ENCODE assay signal across 9 mouse cellular contexts in the genomic region with DNA sequence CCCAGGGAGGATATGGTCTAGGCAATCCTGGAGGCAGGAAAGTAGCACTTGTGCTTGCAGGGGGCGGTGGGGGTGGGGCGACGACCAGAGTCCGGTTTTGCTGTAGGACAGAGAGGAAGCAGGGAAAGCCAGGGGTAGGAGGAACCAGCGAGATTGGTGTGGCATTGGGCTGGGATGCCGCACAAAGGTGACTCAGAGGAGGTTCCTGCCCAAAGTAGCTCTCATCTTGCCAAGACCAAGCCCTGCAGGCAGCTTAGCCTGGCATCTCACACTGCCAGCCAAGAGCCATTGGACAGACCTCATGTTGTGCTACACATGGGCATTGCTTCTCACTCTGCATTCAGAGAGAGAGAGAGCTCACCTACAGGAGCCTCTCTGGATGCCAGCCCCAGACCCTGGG. TPM values are rescaled to one million over a fixed set of nuclear protein-coding genes. Genes with fewer than 3 reads are reported as not detected.
DNase-seq lines count a peak whose midpoint lies in the region; ATAC-seq lines count a peak whose summit lies in the region.
"Had no signal": no experiment of that assay in that cellular context is flagged by ENCODE, and none has a peak within 500 bp of the region (broad histone marks: within the 10 kb centered on the region; RNA-seq: fewer than 3 reads in every experiment).

A gene (plus strand): TSS at position 283 of the 400 bp plus-strand sequence.

- no peaks in the 10 kb centered on the region for H3K9me3 ChIP-seq in embryonic facial prominence, embryonic 10.5 days
- no peaks in the 10 kb centered on the region for H3K9me3 ChIP-seq in heart, embryonic 16.5 days (replicated peaks; ENCODE audit: control insufficient read depth, low read length)
- no peaks in the 10 kb centered on the region for H3K9me3 ChIP-seq in midbrain, embryonic 15.5 days

- peak within 1 kb of the TSS; percentile 91 for H3K9ac ChIP-seq in heart, embryonic 16.5 days (ENCODE audit: low read length)
- peak within 1 kb of the TSS; percentile 90 for H3K9ac ChIP-seq in midbrain, embryonic 15.5 days

- H3K36me3 ChIP-seq in embryonic facial prominence, embryonic 10.5 days (replicated peaks): no peaks in the 10 kb centered on the region
- H3K36me3 ChIP-seq in heart, embryonic 16.5 days (ENCODE audit: control insufficient read depth, insufficient read depth): no peaks in the 10 kb centered on the region
- H3K36me3 ChIP-seq in midbrain, embryonic 15.5 days (replicated peaks): no peaks in the 10 kb centered on the region

- 18% methylated on average over 6 of the region's 6 CpGs for WGBS in embryonic facial prominence, embryonic 10.5 days
- 23% methylated on average over 6 of the region's 6 CpGs for WGBS in heart, embryonic 16.5 days
- 19% methylated on average over 6 of the region's 6 CpGs for WGBS in midbrain, embryonic 15.5 days

- peak within 1 kb of the TSS; percentile 80 for H3K4me2 ChIP-seq in heart, embryonic 16.5 days (ENCODE audit: low read depth, low read length)
- peak within 1 kb of the TSS; percentile 88 for H3K4me2 ChIP-seq in midbrain, embryonic 15.5 days

- intact Hi-C loops in left cerebral cortex, postnatal 36 days (cut with DNase I): loop anchor here (5.0 to 10.0 kb wide), 2 partner anchors 35 to 157 kb away; a partner anchor contains a TSS

- ATAC-seq in heart, embryonic 16.5 days (replicated peaks; ENCODE audit: extremely low read depth, insufficient read depth, low FRiP score): no peak
- ATAC-seq in midbrain, embryonic 15.5 days (replicated peaks): 0 out of 2 replicates have a peak, but pooled peaks have one; percentile 10

- H3K27ac ChIP-seq in embryonic facial prominence, embryonic 10.5 days (replicated peaks): peak within 1 kb of the TSS; percentile 95
- H3K27ac ChIP-seq in heart, embryonic 16.5 days (ENCODE audit: low read length): peak within 1 kb of the TSS; percentile 84
- H3K27ac ChIP-seq in midbrain, embryonic 15.5 days: peak within 1 kb of the TSS; percentile 94

- peak within 1 kb of the TSS; percentile 89 for H3K4me3 ChIP-seq in embryonic facial prominence, embryonic 10.5 days
- H3K4me3 ChIP-seq in heart, embryonic 16.5 days (ENCODE audit: low read length): peak within 1 kb of the TSS; percentile 80
- peak within 1 kb of the TSS; percentile 66 for H3K4me3 ChIP-seq in midbrain, embryonic 15.5 days

- DNase-seq in gastrocnemius, postnatal 10 days: no peak
- DNase-seq in gastrocnemius, adult 8-10 months (ENCODE audit: low spot score in 2 of 2): no peak
- DNase-seq in NIH3T3 (ENCODE audit: low read depth): peak; percentile 28
- DNase-seq in embryonic facial prominence, embryonic 10.5 days (ENCODE audit: low spot score): peak; percentile 35
- DNase-seq in left cerebral cortex, postnatal 36 days (ENCODE audit: low spot score in 2 of 2): no peak
- DNase-seq in B cell, adult 2 months: no peak

- peaks cover 6% of the 10 kb centered on the region; the same call in 1 of the 2 replicates for H3K27me3 ChIP-seq in embryonic facial prominence, embryonic 10.5 days (replicated peaks; ENCODE audit: low read depth, poor library complexity, severe bottlenecking)
- no peaks in the 10 kb centered on the region for H3K27me3 ChIP-seq in heart, embryonic 16.5 days (ENCODE audit: control insufficient read depth, insufficient read depth, low read length)
- no peaks in the 10 kb centered on the region for H3K27me3 ChIP-seq in midbrain, embryonic 15.5 days (replicated peaks)
- H3K27me3 ChIP-seq: CH12.LX had no signal

- H3K4me1 ChIP-seq in embryonic facial prominence, embryonic 10.5 days: peaks cover 51% of the 10 kb centered on the region
- peaks cover 39% of the 10 kb centered on the region for H3K4me1 ChIP-seq in heart, embryonic 16.5 days (ENCODE audit: control insufficient read depth, insufficient read depth, low read length)
- peaks cover 44% of the 10 kb centered on the region for H3K4me1 ChIP-seq in midbrain, embryonic 15.5 days

RNA-seq across cellular contexts. Expression of the gene that starts here (rescaled TPM):
- total RNA-seq in gastrocnemius, postnatal 10 days (2021): 10 to 100 TPM; 11.4 to 11.5 TPM
- total RNA-seq in gastrocnemius, adult 8-10 months (2022): 1 to 10 TPM; 5.8 to 9.2 (median 8.1) TPM
- 13.7 and 13.8 TPM in 2 replicates for polyA plus RNA-seq in embryonic facial prominence, embryonic 10.5 days (2016; fragmentation: Nextera tagmentation; extraction: Ambion mirVana)
- 18.7 and 22.2 TPM in 2 replicates for polyA plus RNA-seq in heart, embryonic 16.5 days (2015; fragmentation: Nextera tagmentation; extraction: Ambion mirVana)
- total RNA-seq in left cerebral cortex, postnatal 36 days (2021): 10 to 100 TPM; 34.9 to 49.4 TPM
- polyA plus RNA-seq in midbrain, embryonic 15.5 days (2015; fragmentation: Nextera tagmentation; extraction: Ambion mirVana): 41.0 and 41.7 TPM in 2 replicates

Comparison
In these comparisons a context has a peak if more than half of its experiments do, and no peak if none do; other contexts are left out.
1. DNase-seq: peak in NIH3T3 (single experiment) and embryonic facial prominence, embryonic 10.5 days (single experiment); none in gastrocnemius, postnatal 10 days (single experiment), gastrocnemius, adult 8-10 months (0 of 2), left cerebral cortex, postnatal 36 days (0 of 2) and B cell, adult 2 months (0 of 2).
2. Peak in every context shown above with its lines, with median percentiles within 50 percentile points of each other: H3K27ac ChIP-seq and H3K4me3 ChIP-seq.